Comparison of ENCODE assay signal across 9 mouse cellular contexts in the genomic region with DNA sequence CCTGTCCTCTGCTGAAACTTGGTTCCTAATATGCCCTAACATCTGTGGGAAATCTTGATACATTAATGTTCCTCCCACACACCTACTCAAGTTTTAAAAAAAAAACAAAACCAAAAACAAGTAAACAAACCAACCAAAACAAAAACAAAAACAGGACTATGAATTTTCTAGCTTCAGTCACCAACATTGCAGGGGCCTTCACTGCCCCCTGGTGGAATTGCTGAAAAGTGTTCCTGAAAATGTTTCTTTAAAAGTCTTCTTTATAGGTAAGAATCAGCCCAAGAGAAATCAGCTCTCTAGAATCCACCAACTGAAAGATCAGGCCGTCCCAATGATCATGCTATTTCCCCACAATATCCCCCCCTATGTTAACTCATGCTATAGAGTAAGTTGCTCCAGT.
DNase-seq lines count a peak whose midpoint lies in the region; ATAC-seq lines count a peak whose summit lies in the region.
"Had no signal": no experiment of that assay in that cellular context is flagged by ENCODE, and none has a peak within 500 bp of the region (broad histone marks: within the 10 kb centered on the region; RNA-seq: fewer than 3 reads in every experiment).

No protein-coding gene starts in this region.

- no peaks in the 10 kb centered on the region for H3K9me3 ChIP-seq in hindbrain, embryonic 11.5 days (ENCODE audit: control insufficient read depth, low read length)
- no peaks in the 10 kb centered on the region for H3K9me3 ChIP-seq in hindbrain, embryonic 16.5 days (ENCODE audit: control insufficient read depth, low read length)
- H3K9me3 ChIP-seq in neural tube, embryonic 11.5 days (ENCODE audit: control insufficient read depth, low read length) = no peaks in the 10 kb centered on the region

- 0 out of 2 replicates have a peak, but pooled peaks cover 3% of the 10 kb centered on the region for H3K36me3 ChIP-seq in hindbrain, embryonic 11.5 days (ENCODE audit: control insufficient read depth, insufficient read depth, low read length)
- H3K36me3 ChIP-seq in hindbrain, embryonic 16.5 days (ENCODE audit: control insufficient read depth, insufficient read depth, low read length) = no peaks in the 10 kb centered on the region
- H3K36me3 ChIP-seq in neural tube, embryonic 11.5 days (ENCODE audit: control insufficient read depth, insufficient read depth, low read length) = no peaks in the 10 kb centered on the region

- DNase-seq in hindbrain, embryonic 11.5 days (ENCODE audit: low spot score) = peak; percentile 55
- DNase-seq in neural tube, embryonic 11.5 days (ENCODE audit: low spot score) = peak; percentile 36
- no peak for DNase-seq in neural tube, embryonic 10.5 days (ENCODE audit: extremely low spot score, low spot score)
- DNase-seq in c-Kit-positive CD71-positive TER-119-positive erythroid progenitor cells, embryonic 14.5 days (ENCODE audit: low spot score) = peak; percentile 3
- DNase-seq in lung, postnatal 14 days = peak; percentile 5
- DNase-seq in spleen, adult 18-20 months = no peak
- DNase-seq in gastrocnemius, adult 18-20 months (ENCODE audit: low spot score) = no peak

- no peak overlapping the region for H3K4me3 ChIP-seq in hindbrain, embryonic 11.5 days (ENCODE audit: low read depth, low read length)
- H3K4me3 ChIP-seq in hindbrain, embryonic 16.5 days (ENCODE audit: low read length) = no peak overlapping the region
- H3K4me3 ChIP-seq in neural tube, embryonic 11.5 days (ENCODE audit: low read depth, low read length) = no peak overlapping the region

- no peak overlapping the region for H3K4me2 ChIP-seq in hindbrain, embryonic 11.5 days (replicated peaks; ENCODE audit: low read depth, low read length)
- H3K4me2 ChIP-seq in hindbrain, embryonic 16.5 days (ENCODE audit: low read length) = no peak overlapping the region
- no peak overlapping the region for H3K4me2 ChIP-seq in neural tube, embryonic 11.5 days (ENCODE audit: low read depth)

- ATAC-seq in hindbrain, embryonic 11.5 days (ENCODE audit: low FRiP score) = no peak
- ATAC-seq in hindbrain, embryonic 16.5 days = no peak
- no peak for ATAC-seq in neural tube, embryonic 11.5 days (ENCODE audit: insufficient read depth, low FRiP score, low TSS enrichment)

- no peak overlapping the region for H3K9ac ChIP-seq in hindbrain, embryonic 11.5 days (ENCODE audit: low read depth, low read length)
- no peak overlapping the region for H3K9ac ChIP-seq in hindbrain, embryonic 16.5 days (ENCODE audit: low read depth, low read length)
- no peak overlapping the region for H3K9ac ChIP-seq in neural tube, embryonic 11.5 days (ENCODE audit: low read length)

- H3K4me1 ChIP-seq in hindbrain, embryonic 11.5 days (replicated peaks; ENCODE audit: control insufficient read depth, insufficient read depth, low read length) = no peaks in the 10 kb centered on the region
- no peaks in the 10 kb centered on the region for H3K4me1 ChIP-seq in hindbrain, embryonic 16.5 days (ENCODE audit: control insufficient read depth, insufficient read depth, low read depth, low read length)
- no peaks in the 10 kb centered on the region for H3K4me1 ChIP-seq in neural tube, embryonic 11.5 days (ENCODE audit: control insufficient read depth, insufficient read depth, low read length)

- no peaks in the 10 kb centered on the region for H3K27me3 ChIP-seq in hindbrain, embryonic 11.5 days (ENCODE audit: control insufficient read depth, insufficient read depth, low read length)
- H3K27me3 ChIP-seq in hindbrain, embryonic 16.5 days (replicated peaks; ENCODE audit: control insufficient read depth, insufficient read depth, low read length) = no peaks in the 10 kb centered on the region
- H3K27me3 ChIP-seq in neural tube, embryonic 11.5 days (ENCODE audit: control insufficient read depth, insufficient read depth, low read length) = no peaks in the 10 kb centered on the region

- H3K27ac ChIP-seq in hindbrain, embryonic 11.5 days (ENCODE audit: low read depth, low read length) = no peak overlapping the region
- H3K27ac ChIP-seq in hindbrain, embryonic 16.5 days (ENCODE audit: low read depth, low read length) = no peak overlapping the region
- no peak overlapping the region for H3K27ac ChIP-seq in neural tube, embryonic 11.5 days (ENCODE audit: low read depth, low read length)
- H3K27ac ChIP-seq: macrophage had no signal

- 41% methylated on average over 1 of the region's 1 CpGs for WGBS in hindbrain, embryonic 11.5 days
- 24% methylated on average over 1 of the region's 1 CpGs for WGBS in hindbrain, embryonic 16.5 days
- 34% methylated on average over 1 of the region's 1 CpGs for WGBS in neural tube, embryonic 11.5 days

Comparison
In these comparisons a context has a peak if more than half of its experiments do, and no peak if none do; other contexts are left out.
1. DNase-seq: peak in hindbrain, embryonic 11.5 days (single experiment), neural tube, embryonic 11.5 days (single experiment), c-Kit-positive CD71-positive TER-119-positive erythroid progenitor cells, embryonic 14.5 days (single experiment) and lung, postnatal 14 days (single experiment); none in neural tube, embryonic 10.5 days (single experiment), spleen, adult 18-20 months (0 of 2) and gastrocnemius, adult 18-20 months (single experiment).